Mouse (Mus musculus) intestine, embryonic 15.5 days (tissue): Measurements from ENCODE around the gene Mrps22. TPM values are rescaled to one million over a fixed set of nuclear protein-coding genes. Genes with fewer than 3 reads are reported as not detected.

Experiments
- ATAC-seq: fragments of 200-750 bp; cut with Nextera tagmentation; 2 replicates; pipeline ENCODE4 v1.8.0; 2017; ENCODE audit warnings: moderate TSS enrichment, moderate library complexity
- H3K27ac ChIP-seq: fragments of 300-500 bp; sonication (generic); 2 replicates; pipeline ENCODE4 v1.5.1; 2015; ENCODE audit warnings: mild to moderate bottlenecking, inconsistent platforms
- H3K27me3 ChIP-seq: fragments of 300-500 bp; sonication (generic); replicated peaks from 2 replicates; pipeline ENCODE4 v1.6.1; 2015; ENCODE audit warnings: inconsistent platforms
- H3K36me3 ChIP-seq: fragments of 300-500 bp; sonication (generic); 2 replicates; pipeline ENCODE4 v1.6.1; 2015; ENCODE audit warnings: inconsistent platforms
- H3K4me1 ChIP-seq: fragments of 300-500 bp; sonication (generic); replicated peaks from 2 replicates; pipeline ENCODE4 v1.6.1; 2015; ENCODE audit warnings: inconsistent platforms
- H3K4me2 ChIP-seq: fragments of 300-500 bp; sonication (generic); replicated peaks from 2 replicates; pipeline ENCODE4 v1.6.1; 2015; ENCODE audit warnings: mild to moderate bottlenecking, inconsistent platforms
- H3K4me3 ChIP-seq: fragments of 300-500 bp; sonication (generic); replicated peaks from 2 replicates; pipeline ENCODE4 v1.5.1; 2015; ENCODE audit warnings: inconsistent platforms
- H3K9ac ChIP-seq: fragments of 300-500 bp; sonication (generic); 2 replicates; pipeline ENCODE4 v1.6.1; 2015; ENCODE audit warnings: inconsistent platforms
- H3K9me3 ChIP-seq: fragments of 300-500 bp; sonication (generic); 2 replicates; pipeline ENCODE4 v1.6.1; 2016; ENCODE audit warnings: inconsistent platforms
- WGBS: fragments of 180-500 bp; shearing (Covaris S2); methylation state at CpG from one replicate; pipeline ENCODE4 v1.1.7; 2015; 5-methylcytosine and 5-hydroxymethylcytosine counted together
- polyA plus RNA-seq: library from polyadenylated mRNA; unstranded; fragments of >200 nt; fragmentation: Nextera tagmentation; extraction: Ambion mirVana; gene quantifications from 2 replicates; pipeline ENCODE4 v1.2.1, GENCODE M21; 2015

The Mrps22 gene
- polyA plus RNA-seq = 67.2 and 71.2 TPM in 2 replicates

DNA sequence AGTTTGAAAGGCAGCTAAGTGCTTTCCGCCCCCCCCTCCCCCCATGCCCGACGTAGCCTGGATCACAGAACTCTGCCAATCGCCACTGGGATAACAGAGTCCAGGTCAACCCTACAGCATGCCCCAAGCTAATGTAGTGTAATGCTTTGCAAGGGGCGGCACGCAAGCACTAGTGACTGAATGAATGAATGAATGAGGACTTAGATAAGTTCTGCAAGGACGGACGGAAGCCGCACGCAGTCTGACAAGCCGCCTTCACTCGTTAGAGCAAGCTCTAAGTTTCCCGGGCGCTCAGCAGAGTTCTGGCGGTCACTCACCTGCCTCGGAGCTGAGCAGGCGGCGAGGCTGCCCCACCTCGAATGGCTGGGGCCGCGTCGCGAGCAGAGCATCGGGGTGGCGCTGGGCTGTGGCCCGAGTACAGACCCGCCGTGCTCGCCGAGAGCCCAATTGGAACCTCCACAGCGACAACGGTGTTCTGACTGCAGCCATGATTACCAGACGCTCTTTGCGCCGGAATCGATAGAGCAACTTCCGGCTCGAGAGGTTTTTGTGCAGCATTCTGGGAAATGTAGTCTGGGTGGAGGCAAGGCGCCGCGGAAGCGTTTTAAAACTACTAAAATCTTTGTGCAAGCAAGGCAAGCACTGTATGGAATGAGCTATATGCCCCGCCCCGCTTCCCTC lies at the start of gene Mrps22:
TSS of gene Mrps22 (minus strand) at position 505 of the 681 bp plus-strand sequence.
- peaks cover 10% of the 10 kb centered on the region for H3K4me1 ChIP-seq
- 0 out of 2 replicates have a peak, but pooled peaks cover 4% of the 10 kb centered on the region for H3K36me3 ChIP-seq
- ATAC-seq = peak; percentile 97
- peak within 1 kb of the TSS; percentile 82 for H3K4me3 ChIP-seq
- H3K4me2 ChIP-seq = peak within 1 kb of the TSS; percentile 86
- H3K27ac ChIP-seq = peak within 1 kb of the TSS; percentile 45; the same call in 1 of the 2 replicates
- no peaks in the 10 kb centered on the region for H3K27me3 ChIP-seq
- H3K9ac ChIP-seq = peak within 1 kb of the TSS; percentile 86
- no peaks in the 10 kb centered on the region for H3K9me3 ChIP-seq
- under 1% methylated on average over 44 of the region's 44 CpGs for WGBS

DNA sequence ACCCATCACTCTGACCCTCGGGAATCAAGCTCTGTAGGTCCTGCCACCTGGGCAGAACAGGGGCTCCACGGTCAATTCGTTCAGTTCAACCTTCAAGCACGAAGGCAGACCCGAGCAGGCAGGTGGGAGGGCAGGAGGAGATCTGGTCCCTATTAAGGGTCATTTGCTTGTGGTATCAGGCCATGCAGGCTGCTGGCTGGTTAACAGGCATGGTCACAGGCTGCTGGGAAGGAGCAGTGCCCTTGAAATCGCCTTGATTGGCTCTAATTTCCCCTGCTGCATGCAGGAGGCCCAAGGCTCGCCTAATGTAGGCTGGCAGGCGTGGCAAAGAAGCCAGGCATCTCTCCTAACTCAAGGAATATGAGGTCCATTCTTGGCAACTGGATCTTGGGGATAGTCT lies 49.1 kb upstream of the Mrps22 start:
- H3K4me1 ChIP-seq = no peaks in the 10 kb centered on the region
- ATAC-seq = no peak
- no peaks in the 10 kb centered on the region for H3K36me3 ChIP-seq
- no peaks in the 10 kb centered on the region for H3K27me3 ChIP-seq
- no peak overlapping the region for H3K27ac ChIP-seq
- no peaks in the 10 kb centered on the region for H3K9me3 ChIP-seq
- no peak overlapping the region for H3K4me2 ChIP-seq
- WGBS = 77% methylated on average over 8 of the region's 8 CpGs
- no peak overlapping the region for H3K4me3 ChIP-seq
- no peak overlapping the region for H3K9ac ChIP-seq

DNA sequence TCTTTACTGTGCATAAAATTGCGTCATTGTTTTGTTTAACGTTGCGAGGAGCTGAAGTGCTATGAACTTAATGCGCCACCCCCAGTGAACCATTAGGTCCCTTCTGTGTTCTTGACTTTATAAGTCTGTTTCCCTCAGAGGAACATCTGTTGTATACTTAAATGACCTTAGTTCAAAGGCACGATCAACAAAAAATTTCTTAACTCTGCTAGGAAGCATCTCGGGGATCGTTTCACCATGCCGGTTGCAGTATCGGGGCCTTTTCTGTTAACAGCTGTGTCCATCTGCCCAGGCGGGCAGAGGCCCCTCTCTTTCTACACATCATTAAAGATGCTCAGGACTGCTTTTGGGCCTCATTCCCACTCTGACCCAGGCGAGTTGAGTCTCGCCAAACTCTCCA lies 46.0 kb upstream of the Mrps22 start:
- 53% methylated on average over 12 of the region's 12 CpGs for WGBS

DNA sequence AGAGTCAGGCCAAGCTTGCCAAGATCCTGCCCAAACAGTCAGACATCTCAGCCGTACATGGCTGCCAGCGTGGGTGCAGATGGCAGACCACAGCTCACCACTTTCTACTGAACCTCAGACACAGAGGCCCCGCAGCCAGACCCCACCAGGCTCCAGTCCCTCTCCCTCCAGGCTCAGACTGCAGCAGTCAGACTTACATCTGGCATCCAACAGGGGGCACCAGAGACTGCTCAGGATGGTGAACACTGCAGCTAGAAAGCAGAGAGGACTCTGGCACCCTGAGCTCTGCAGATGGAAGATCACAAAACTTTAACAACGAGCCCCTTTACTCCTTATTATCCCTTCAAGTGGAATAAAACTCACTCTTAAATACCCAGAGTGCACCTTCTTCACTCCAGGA lies 44.3 kb upstream of the Mrps22 start:
- Histone ChIP-seq H3K4me1 (no peaks in the 10 kb centered on the region), H3K36me3 (no peaks in the 10 kb centered on the region), H3K27me3 (no peaks in the 10 kb centered on the region), H3K9me3 (no peaks in the 10 kb centered on the region), H3K27ac (no peak overlapping the region), H3K4me3 (no peak overlapping the region), H3K9ac (no peak overlapping the region), H3K4me2 (no peak overlapping the region)
- 19% methylated on average over 4 of the region's 4 CpGs for WGBS
- ATAC-seq = peak; percentile 61; the same call in 1 of the 2 replicates

More for the DNA sequence above, 46.0 kb upstream of the Mrps22 start:
- no peaks in the 10 kb centered on the region for H3K27me3 ChIP-seq
- no peak overlapping the region for H3K4me3 ChIP-seq
- no peak overlapping the region for H3K27ac ChIP-seq
- H3K9ac ChIP-seq = no peak overlapping the region
- H3K36me3 ChIP-seq = no peaks in the 10 kb centered on the region
- H3K4me1 ChIP-seq = no peaks in the 10 kb centered on the region
- no peaks in the 10 kb centered on the region for H3K9me3 ChIP-seq
- no peak overlapping the region for H3K4me2 ChIP-seq
- ATAC-seq = peak; percentile 67

DNA sequence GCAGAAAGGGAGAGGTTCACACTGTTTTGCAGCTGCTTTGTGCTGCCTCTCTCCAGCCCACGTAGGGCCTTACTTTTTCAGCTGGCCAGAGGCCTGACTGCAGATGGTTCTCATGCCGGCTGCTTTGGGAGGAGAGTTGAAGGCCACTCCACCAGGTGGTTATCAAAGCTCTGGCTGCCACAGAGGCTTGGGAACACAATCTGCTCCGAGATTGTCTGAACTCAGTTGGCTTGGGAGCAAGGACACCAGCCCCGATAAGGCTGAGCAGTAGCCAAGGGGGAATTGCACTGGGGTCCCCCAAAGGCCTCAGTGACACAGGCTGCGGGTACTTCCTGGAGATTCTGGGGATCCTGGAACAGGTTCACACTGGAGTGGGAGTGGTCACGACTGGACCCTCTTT lies 40.7 kb upstream of the Mrps22 start:
- Histone ChIP-seq H3K4me1 (no peaks in the 10 kb centered on the region), H3K27ac (no peak overlapping the region), H3K9me3 (no peaks in the 10 kb centered on the region), H3K4me2 (no peak overlapping the region), H3K36me3 (no peaks in the 10 kb centered on the region), H3K27me3 (no peaks in the 10 kb centered on the region), H3K4me3 (no peak overlapping the region), H3K9ac (no peak overlapping the region)
- WGBS = 78% methylated on average over 6 of the region's 6 CpGs
- ATAC-seq = peak; percentile 25; the same call in 1 of the 2 replicates

DNA sequence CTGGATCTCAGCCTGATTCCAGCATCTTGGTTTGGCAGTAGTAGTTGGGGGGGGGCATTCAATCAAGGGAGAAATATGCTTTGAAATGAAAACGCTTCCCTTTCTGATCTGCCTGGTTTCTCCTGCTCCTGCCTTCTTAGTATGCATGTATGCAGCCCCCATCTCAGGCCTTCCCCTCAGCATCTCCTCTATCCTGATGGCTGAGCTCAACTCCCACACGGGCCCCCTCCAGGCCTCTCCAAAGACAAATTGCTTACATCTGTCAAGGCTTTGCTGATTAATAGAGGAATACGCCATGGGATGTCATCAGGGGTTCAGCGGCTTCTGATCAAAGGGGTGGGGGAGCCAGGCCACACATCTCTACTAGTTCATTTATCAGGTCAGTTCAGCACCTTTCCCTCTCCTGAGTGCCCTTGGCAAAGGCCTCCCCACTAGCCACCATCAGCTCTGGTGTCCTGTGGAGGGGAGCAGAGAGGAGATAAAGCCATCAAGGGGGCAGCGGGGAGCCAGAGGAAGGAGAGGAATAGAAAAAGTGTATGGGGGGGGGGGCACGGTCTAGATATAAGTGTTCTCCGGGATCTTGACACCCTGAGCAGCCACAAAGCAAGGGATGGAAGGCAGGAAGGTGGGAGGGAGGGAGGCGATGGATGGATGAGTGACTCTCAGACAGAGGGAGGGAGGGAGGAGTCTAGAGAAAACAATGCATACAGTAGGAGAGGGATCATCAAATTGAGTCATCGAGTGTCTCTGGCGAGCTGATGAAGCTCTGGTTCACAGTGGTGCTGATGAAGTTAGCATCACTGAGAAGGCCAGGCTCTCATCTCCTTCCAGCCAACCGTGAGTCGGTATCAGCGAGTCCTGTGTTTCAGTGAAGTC lies 32.1 kb upstream of the Mrps22 start:
- no peaks in the 10 kb centered on the region for H3K4me1 ChIP-seq
- no peaks in the 10 kb centered on the region for H3K36me3 ChIP-seq
- no peak for ATAC-seq
- no peak overlapping the region for H3K9ac ChIP-seq
- no peaks in the 10 kb centered on the region for H3K27me3 ChIP-seq
- no peak overlapping the region for H3K4me2 ChIP-seq
- no peak overlapping the region for H3K27ac ChIP-seq
- no peak overlapping the region for H3K4me3 ChIP-seq
- 73% methylated on average over 13 of the region's 13 CpGs for WGBS
- no peaks in the 10 kb centered on the region for H3K9me3 ChIP-seq

DNA sequence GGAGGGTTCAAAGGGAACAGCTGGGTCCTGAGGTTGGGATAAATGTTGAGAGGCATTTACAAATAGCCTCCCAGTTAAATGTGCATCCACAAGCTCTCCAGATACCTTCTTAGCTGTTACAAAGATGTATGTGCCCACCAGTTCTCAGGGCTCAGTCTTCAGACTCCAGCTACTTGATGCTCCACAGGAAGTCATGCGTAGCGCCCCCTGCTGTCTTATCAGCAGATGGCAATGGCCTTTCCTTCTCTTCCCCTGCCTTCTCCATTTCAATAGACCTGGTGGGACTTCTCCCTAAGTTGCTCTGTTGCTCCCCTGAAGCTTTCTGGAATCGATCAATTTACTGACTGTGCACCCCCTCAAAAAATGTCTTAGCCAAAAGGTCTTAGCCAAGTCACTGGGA lies 27.0 kb upstream of the Mrps22 start:
- Histone ChIP-seq H3K9me3 (no peaks in the 10 kb centered on the region), H3K27me3 (0 out of 2 replicates have a peak, but pooled peaks cover 5% of the 10 kb centered on the region), H3K4me3 (no peak overlapping the region), H3K4me2 (no peak overlapping the region), H3K9ac (no peak overlapping the region), H3K4me1 (no peaks in the 10 kb centered on the region), H3K36me3 (no peaks in the 10 kb centered on the region), H3K27ac (no peak overlapping the region)
- WGBS = 46% methylated on average over 3 of the region's 3 CpGs
- no peak for ATAC-seq

DNA sequence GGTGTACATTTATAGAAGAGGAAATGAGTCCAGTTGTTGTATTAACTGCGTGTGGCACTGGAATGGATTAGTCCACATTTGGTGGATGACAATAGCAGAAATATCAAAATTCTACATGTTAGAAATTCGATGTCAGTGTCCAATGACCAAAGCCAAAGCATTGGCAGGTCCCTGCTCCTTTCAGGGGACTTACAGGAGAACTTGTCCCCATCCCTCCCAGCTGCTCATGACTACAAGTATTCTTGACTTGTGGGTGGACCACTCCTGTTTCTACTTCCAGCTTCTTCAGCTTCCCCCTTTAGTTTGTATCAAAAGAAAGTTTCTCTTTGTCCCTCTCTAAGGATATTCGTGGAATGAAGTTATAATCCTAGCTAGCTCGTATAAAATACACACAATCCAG lies 3.4 kb upstream of the Mrps22 start:
- H3K36me3 ChIP-seq = no peaks in the 10 kb centered on the region
- peaks cover 10% of the 10 kb centered on the region for H3K4me1 ChIP-seq
- H3K4me3 ChIP-seq = no peak overlapping the region
- no peak overlapping the region for H3K9ac ChIP-seq
- ATAC-seq = no peak
- no peaks in the 10 kb centered on the region for H3K9me3 ChIP-seq
- 72% methylated on average over 4 of the region's 4 CpGs for WGBS
- no peak overlapping the region for H3K4me2 ChIP-seq
- no peak overlapping the region for H3K27ac ChIP-seq
- no peaks in the 10 kb centered on the region for H3K27me3 ChIP-seq

DNA sequence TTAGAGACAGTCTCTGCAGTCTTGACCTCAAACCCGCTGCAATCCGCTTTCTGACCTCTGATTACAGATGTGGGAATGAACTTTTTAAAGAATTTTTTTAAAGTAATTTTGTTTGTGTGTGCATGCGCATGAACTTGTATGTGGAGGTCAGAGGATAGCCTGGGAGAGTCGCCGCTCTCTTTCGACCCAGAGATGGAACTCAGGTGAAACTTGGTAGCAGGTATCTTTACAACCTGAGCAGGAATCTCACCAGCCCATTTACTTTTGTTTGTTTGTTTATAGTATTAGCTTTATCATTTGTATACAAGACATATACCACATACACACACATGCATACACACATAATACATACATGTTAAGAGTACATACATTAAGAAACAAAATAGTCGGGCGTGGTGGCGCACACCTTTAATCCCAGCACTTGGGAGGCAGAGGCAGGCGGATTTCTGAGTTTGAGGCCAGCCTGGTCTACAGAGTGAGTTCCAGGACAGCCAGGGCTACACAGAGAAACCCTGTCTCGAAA lies 438 bp upstream of the Mrps22 start:
- Histone ChIP-seq H3K27ac (no peak overlapping the region), H3K27me3 (no peaks in the 10 kb centered on the region), H3K36me3 (no peaks in the 10 kb centered on the region), H3K9me3 (no peaks in the 10 kb centered on the region), H3K4me2 (peak overlapping the region; percentile 86), H3K4me3 (peak overlapping the region; percentile 82), H3K4me1 (peaks cover 10% of the 10 kb centered on the region), H3K9ac (peak overlapping the region; percentile 32; the same call in 1 of the 2 replicates)
- WGBS = 52% methylated on average over 11 of the region's 11 CpGs
- peak; percentile 14; the same call in 1 of the 2 replicates for ATAC-seq

DNA sequence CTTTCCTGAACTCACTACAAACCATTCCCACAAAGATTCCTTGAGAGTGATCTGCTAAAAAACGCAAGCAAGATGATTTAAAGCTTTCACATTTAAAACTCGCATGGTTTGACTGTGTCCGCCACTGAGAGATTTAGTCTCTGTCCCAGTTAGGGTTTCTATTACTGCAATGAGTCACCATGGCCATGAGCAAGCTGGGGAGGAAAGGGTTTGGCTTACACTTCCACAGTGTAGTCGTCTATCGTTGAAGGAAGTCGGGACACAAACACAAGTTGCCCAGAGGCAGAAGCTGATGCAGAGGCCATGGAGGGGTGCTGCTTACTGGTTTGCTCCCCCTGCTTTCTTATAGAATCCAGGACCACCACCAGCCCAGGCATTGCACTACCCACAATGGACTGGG lies 1.4 kb downstream of the Mrps22 start:
- peaks cover 10% of the 10 kb centered on the region for H3K4me1 ChIP-seq
- 0 out of 2 replicates have a peak, but pooled peaks cover 6% of the 10 kb centered on the region for H3K36me3 ChIP-seq
- H3K4me2 ChIP-seq = peak overlapping the region; percentile 86
- 79% methylated on average over 6 of the region's 6 CpGs for WGBS
- H3K27me3 ChIP-seq = no peaks in the 10 kb centered on the region
- no peaks in the 10 kb centered on the region for H3K9me3 ChIP-seq
- H3K4me3 ChIP-seq = no peak overlapping the region
- H3K27ac ChIP-seq = no peak overlapping the region
- ATAC-seq = no peak
- no peak overlapping the region for H3K9ac ChIP-seq

DNA sequence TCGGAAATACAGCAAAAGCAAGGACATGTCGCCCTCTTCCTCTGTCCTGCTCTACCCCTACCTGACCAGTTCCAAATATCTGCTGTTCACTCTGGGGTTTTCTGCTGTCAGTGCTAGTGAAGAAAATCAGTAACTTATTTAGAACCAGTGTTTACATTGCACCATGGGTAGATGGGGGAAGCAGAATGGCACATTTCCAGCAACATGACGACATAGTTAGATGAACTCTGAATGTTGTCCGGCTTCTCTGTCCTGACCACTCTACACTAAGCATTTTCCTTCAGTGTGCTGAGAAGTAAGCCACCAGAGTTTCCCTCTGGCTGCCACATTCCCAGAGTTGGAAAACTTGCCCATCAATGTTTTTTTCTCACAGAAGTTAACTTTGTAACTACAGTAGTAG lies 17.6 kb downstream of the Mrps22 start:
- H3K36me3 ChIP-seq = peaks cover 54% of the 10 kb centered on the region
- WGBS = 85% methylated on average over 4 of the region's 4 CpGs
- H3K9ac ChIP-seq = no peak overlapping the region
- H3K4me2 ChIP-seq = no peak overlapping the region
- H3K9me3 ChIP-seq = no peaks in the 10 kb centered on the region
- no peak overlapping the region for H3K27ac ChIP-seq
- ATAC-seq = no peak
- H3K4me1 ChIP-seq = no peaks in the 10 kb centered on the region
- no peak overlapping the region for H3K4me3 ChIP-seq
- H3K27me3 ChIP-seq = no peaks in the 10 kb centered on the region
